Mouse (Mus musculus): ENCODE data around the gene Ptprr. TPM values are rescaled to one million over a fixed set of nuclear protein-coding genes. Genes with fewer than 3 reads are reported as not detected.

Ptprr gene
- total and polyA plus RNA-seq, 2 experiments, result 0.09 TPM; not detected in 1

DNA sequence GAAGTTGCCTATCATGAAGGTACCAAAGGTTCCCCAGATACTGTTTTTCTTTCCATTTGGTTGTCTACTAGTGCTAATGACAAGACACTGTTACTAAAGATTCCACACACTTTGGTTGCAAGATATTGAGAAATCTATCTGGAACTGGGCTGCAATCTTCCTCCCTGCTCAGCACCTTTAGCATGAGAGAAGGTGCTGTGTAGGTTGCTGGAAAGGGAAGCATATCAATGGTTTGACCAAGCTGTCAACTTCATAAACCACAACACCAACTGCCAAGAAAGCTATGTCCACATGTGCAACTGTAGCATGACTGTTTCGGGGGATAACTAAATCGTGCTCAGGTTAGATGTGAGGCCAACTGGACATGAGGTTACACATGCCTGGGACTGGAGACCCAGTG is 103.5 kb downstream of the Ptprr start:
- DNase-seq (ENCODE audit: extremely low read depth, low read depth, low spot score), result no peak
- Histone ChIP-seq H3K4me3 (ENCODE audit: insufficient read depth, low read depth, low read length) (no peak overlapping the region), H3K27ac (replicated peaks; ENCODE audit: insufficient read depth, low read depth, low read length) (no peak overlapping the region), H3K4me1 (ENCODE audit: control insufficient read depth, insufficient read depth, low read length) (no peaks in the 10 kb centered on the region), H3K79me2 (ENCODE audit: control insufficient read depth, insufficient read depth, low read length) (no peaks in the 10 kb centered on the region), H3K36me3 (ENCODE audit: control insufficient read depth, insufficient read depth, low read length) (no peaks in the 10 kb centered on the region), H3K9ac (ENCODE audit: low read depth, low read length) (no peak overlapping the region), H3K27me3 (ENCODE audit: control insufficient read depth, insufficient read depth, low read length) (no peaks in the 10 kb centered on the region)
- 86% methylated on average over 2 of the region's 2 CpGs for WGBS
- no peak for TF ChIP-seq POLR2A (IDR thresholded peaks at IDR 0.05; ENCODE audit: extremely low read depth, insufficient read depth, low read length)
- no peak for TF ChIP-seq CTCF (IDR thresholded peaks at IDR 0.05; ENCODE audit: low read depth, low read length)

DNA sequence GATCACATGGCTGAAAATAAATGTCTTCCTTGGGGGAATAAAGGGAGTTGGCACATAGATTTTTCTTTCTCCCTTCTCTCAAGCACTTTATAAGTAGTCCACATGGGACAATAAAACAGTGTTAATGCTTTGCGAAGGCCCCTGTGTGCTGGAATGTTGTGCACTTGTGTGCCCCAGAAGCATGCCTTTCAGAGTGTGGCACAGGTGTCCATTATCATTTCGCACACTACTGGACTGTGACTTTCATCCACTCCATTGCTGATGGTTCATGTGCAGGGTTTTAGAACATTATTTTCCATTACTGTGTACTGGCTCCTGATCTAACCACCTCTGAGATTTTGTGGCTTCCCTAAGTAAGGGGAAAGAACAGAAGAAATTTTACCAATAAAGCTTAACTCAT is 105.8 kb downstream of the Ptprr start:
- Histone ChIP-seq H3K27ac (replicated peaks; ENCODE audit: insufficient read depth, low read depth, low read length) (no peak overlapping the region), H3K4me1 (ENCODE audit: control insufficient read depth, insufficient read depth, low read length) (no peaks in the 10 kb centered on the region), H3K36me3 (ENCODE audit: control insufficient read depth, insufficient read depth, low read length) (no peaks in the 10 kb centered on the region), H3K4me3 (ENCODE audit: insufficient read depth, low read depth, low read length) (no peak overlapping the region), H3K9ac (ENCODE audit: low read depth, low read length) (no peak overlapping the region), H3K79me2 (ENCODE audit: control insufficient read depth, insufficient read depth, low read length) (no peaks in the 10 kb centered on the region), H3K27me3 (ENCODE audit: control insufficient read depth, insufficient read depth, low read length) (no peaks in the 10 kb centered on the region)
- WGBS, result 91% methylated on average over 2 of the region's 2 CpGs
- DNase-seq (ENCODE audit: extremely low read depth, low read depth, low spot score), result no peak
- TF ChIP-seq CTCF (IDR thresholded peaks at IDR 0.05; ENCODE audit: low read depth, low read length) (no peak), POLR2A (IDR thresholded peaks at IDR 0.05; ENCODE audit: extremely low read depth, insufficient read depth, low read length) (no peak)

DNA sequence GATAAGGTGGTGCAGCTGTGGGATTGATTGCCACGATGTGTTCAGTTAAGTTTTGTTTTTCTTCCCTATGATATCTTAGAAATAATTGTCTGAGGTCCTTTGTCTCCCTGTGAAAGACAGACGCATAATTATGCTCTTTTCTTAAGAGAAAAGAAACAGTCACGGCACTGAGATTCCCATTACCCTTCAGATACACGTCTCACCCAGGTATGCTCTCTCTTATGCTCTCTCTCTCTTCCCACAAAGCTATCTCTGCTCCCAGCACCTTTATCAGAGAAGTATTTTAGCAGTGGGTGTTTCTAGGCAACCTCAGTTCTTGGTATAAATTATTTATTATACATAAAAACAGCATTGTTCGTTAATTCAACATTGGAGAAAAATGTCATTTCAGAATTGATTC is 107.4 kb downstream of the Ptprr start:
- 69% methylated on average over 5 of the region's 5 CpGs for WGBS
- Histone ChIP-seq H3K27ac (replicated peaks; ENCODE audit: insufficient read depth, low read depth, low read length) (no peak overlapping the region), H3K4me3 (ENCODE audit: insufficient read depth, low read depth, low read length) (no peak overlapping the region), H3K36me3 (ENCODE audit: control insufficient read depth, insufficient read depth, low read length) (no peaks in the 10 kb centered on the region), H3K4me1 (ENCODE audit: control insufficient read depth, insufficient read depth, low read length) (no peaks in the 10 kb centered on the region), H3K27me3 (ENCODE audit: control insufficient read depth, insufficient read depth, low read length) (no peaks in the 10 kb centered on the region), H3K79me2 (ENCODE audit: control insufficient read depth, insufficient read depth, low read length) (no peaks in the 10 kb centered on the region), H3K9ac (ENCODE audit: low read depth, low read length) (no peak overlapping the region)
- no peak for TF ChIP-seq POLR2A (IDR thresholded peaks at IDR 0.05; ENCODE audit: extremely low read depth, insufficient read depth, low read length)
- no peak for TF ChIP-seq CTCF (IDR thresholded peaks at IDR 0.05; ENCODE audit: low read depth, low read length)
- DNase-seq (ENCODE audit: extremely low read depth, low read depth, low spot score), result no peak

DNA sequence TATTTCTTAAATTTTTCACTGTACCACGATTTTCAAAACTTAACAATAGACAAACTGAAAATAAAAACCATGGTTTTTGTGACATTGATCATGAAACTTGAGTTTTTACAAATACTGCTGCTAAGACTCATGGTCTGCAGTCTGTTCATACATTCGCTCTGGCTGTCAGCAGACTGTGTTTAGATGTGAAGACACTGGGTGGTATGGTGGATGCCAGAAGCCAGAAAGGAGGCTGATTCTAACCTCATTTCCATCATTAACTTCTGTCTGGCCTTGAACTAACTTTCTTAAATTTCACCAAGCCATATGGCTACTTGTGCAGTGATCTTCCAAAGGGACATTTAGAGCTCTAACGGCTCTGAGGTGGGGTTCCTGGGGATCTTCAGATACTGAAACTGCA is 112.4 kb downstream of the Ptprr start:
- no peak overlapping the region for H3K4me3 ChIP-seq (ENCODE audit: insufficient read depth, low read depth, low read length)
- no peaks in the 10 kb centered on the region for H3K27me3 ChIP-seq (ENCODE audit: control insufficient read depth, insufficient read depth, low read length)
- no peak overlapping the region for H3K27ac ChIP-seq (replicated peaks; ENCODE audit: insufficient read depth, low read depth, low read length)
- DNase-seq (ENCODE audit: extremely low read depth, low read depth, low spot score), result no peak
- no peaks in the 10 kb centered on the region for H3K79me2 ChIP-seq (ENCODE audit: control insufficient read depth, insufficient read depth, low read length)
- 73% methylated on average over 3 of the region's 3 CpGs for WGBS
- no peaks in the 10 kb centered on the region for H3K36me3 ChIP-seq (ENCODE audit: control insufficient read depth, insufficient read depth, low read length)
- no peak for TF ChIP-seq CTCF (IDR thresholded peaks at IDR 0.05; ENCODE audit: low read depth, low read length)
- TF ChIP-seq POLR2A (IDR thresholded peaks at IDR 0.05; ENCODE audit: extremely low read depth, insufficient read depth, low read length), result no peak
- H3K9ac ChIP-seq (ENCODE audit: low read depth, low read length), result no peak overlapping the region
- H3K4me1 ChIP-seq (ENCODE audit: control insufficient read depth, insufficient read depth, low read length), result no peaks in the 10 kb centered on the region

DNA sequence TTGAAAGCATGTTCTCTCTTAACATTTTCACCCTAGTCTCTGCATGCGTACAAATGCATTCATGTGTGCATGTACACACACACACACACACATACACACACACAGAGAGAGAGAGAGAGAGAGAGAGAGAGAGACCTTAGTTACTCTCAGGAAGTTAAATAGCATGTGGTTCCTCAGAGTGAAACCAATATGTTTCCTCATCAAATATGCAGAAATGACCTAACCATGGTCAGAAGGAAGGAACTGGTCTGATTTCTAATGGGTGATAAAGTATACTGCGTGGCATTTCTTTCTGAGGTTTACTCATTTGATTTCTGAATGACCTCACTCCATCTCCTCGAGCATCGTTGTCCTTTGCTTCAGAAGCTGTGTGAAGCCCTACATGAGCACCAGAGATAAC is 113.2 kb downstream of the Ptprr start:
- H3K4me1 ChIP-seq (ENCODE audit: control insufficient read depth, insufficient read depth, low read length), result no peaks in the 10 kb centered on the region
- no peaks in the 10 kb centered on the region for H3K36me3 ChIP-seq (ENCODE audit: control insufficient read depth, insufficient read depth, low read length)
- H3K4me3 ChIP-seq (ENCODE audit: insufficient read depth, low read depth, low read length), result no peak overlapping the region
- H3K9ac ChIP-seq (ENCODE audit: low read depth, low read length), result no peak overlapping the region
- TF ChIP-seq POLR2A (IDR thresholded peaks at IDR 0.05; ENCODE audit: extremely low read depth, insufficient read depth, low read length) (no peak), CTCF (IDR thresholded peaks at IDR 0.05; ENCODE audit: low read depth, low read length) (no peak)
- no peaks in the 10 kb centered on the region for H3K79me2 ChIP-seq (ENCODE audit: control insufficient read depth, insufficient read depth, low read length)
- DNase-seq (ENCODE audit: extremely low read depth, low read depth, low spot score), result no peak
- no peak overlapping the region for H3K27ac ChIP-seq (replicated peaks; ENCODE audit: insufficient read depth, low read depth, low read length)
- H3K27me3 ChIP-seq (ENCODE audit: control insufficient read depth, insufficient read depth, low read length), result no peaks in the 10 kb centered on the region
- WGBS, result 70% methylated on average over 4 of the region's 4 CpGs

DNA sequence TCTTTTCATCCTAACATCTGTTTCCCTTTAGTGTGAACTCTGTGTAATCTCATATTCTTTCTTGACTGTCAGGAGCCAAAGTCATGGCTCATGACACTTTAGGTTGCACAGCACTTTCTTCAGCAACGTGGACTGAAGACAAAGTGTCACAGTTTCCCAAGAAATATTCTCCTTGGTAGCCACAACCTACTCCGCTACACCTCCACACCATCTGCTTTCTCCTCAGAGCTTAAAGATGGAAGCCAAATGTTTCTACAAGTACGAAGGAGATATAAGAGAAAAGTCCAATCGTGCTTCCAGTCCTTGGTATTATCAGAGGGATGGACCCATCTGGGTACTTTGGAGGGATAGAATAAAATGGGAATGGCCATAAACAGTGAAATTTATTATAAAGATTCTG is 114.2 kb downstream of the Ptprr start:
- Histone ChIP-seq H3K27me3 (ENCODE audit: control insufficient read depth, insufficient read depth, low read length) (no peaks in the 10 kb centered on the region), H3K9ac (ENCODE audit: low read depth, low read length) (no peak overlapping the region), H3K27ac (replicated peaks; ENCODE audit: insufficient read depth, low read depth, low read length) (no peak overlapping the region), H3K36me3 (ENCODE audit: control insufficient read depth, insufficient read depth, low read length) (no peaks in the 10 kb centered on the region), H3K4me3 (ENCODE audit: insufficient read depth, low read depth, low read length) (no peak overlapping the region), H3K4me1 (ENCODE audit: control insufficient read depth, insufficient read depth, low read length) (no peaks in the 10 kb centered on the region), H3K79me2 (ENCODE audit: control insufficient read depth, insufficient read depth, low read length) (no peaks in the 10 kb centered on the region)
- TF ChIP-seq CTCF (IDR thresholded peaks at IDR 0.05; ENCODE audit: low read depth, low read length), result no peak
- TF ChIP-seq POLR2A (IDR thresholded peaks at IDR 0.05; ENCODE audit: extremely low read depth, insufficient read depth, low read length), result no peak
- no peak for DNase-seq (ENCODE audit: extremely low read depth, low read depth, low spot score)
- WGBS, result 80% methylated on average over 4 of the region's 4 CpGs
